Mouse (Mus musculus) limb, embryonic 11.5 days (tissue): ENCODE results near the gene Dlx3. TPM values are rescaled to one million over a fixed set of nuclear protein-coding genes. Genes with fewer than 3 reads are reported as not detected.

ENCODE experiments used
- ATAC-seq: fragments of 200-750 bp; cut with Nextera tagmentation; 2 replicates; pipeline ENCODE4 v1.8.0; 2017; ENCODE audit warnings: low read depth; ENCODE audit not compliant: insufficient number of reproducible peaks, low FRiP score, low TSS enrichment
- DNase-seq: peaks from one replicate; pipeline ENCODE4 v3.0.0-alpha.2; 2015; ENCODE audit warnings: low spot score
- H3K27ac ChIP-seq: fragments of 300-500 bp; sonication (generic); replicated peaks from 2 replicates; pipeline ENCODE4 v1.5.1; 2014; ENCODE audit warnings: low read depth, mild to moderate bottlenecking, low read length
- H3K27me3 ChIP-seq: fragments of 300-500 bp; sonication (generic); 2 replicates; pipeline ENCODE4 v1.6.1; 2014; ENCODE audit warnings: mild to moderate bottlenecking, low read length, mixed read lengths; ENCODE audit not compliant: control insufficient read depth, insufficient read depth
- H3K36me3 ChIP-seq: fragments of 300-500 bp; sonication (generic); 2 replicates; pipeline ENCODE4 v1.6.1; 2014; ENCODE audit warnings: mild to moderate bottlenecking, low read length, moderate library complexity, mixed read lengths; ENCODE audit not compliant: control insufficient read depth, insufficient read depth
- H3K4me1 ChIP-seq: fragments of 300-500 bp; sonication (generic); 2 replicates; pipeline ENCODE4 v1.6.1; 2014; ENCODE audit warnings: low read length, mixed read lengths; ENCODE audit not compliant: control insufficient read depth, insufficient read depth
- H3K4me2 ChIP-seq: fragments of 300-500 bp; sonication (generic); 2 replicates; pipeline ENCODE4 v1.6.1; 2014; ENCODE audit warnings: low read depth, mild to moderate bottlenecking, moderate library complexity; ENCODE audit not compliant: severe bottlenecking
- H3K4me3 ChIP-seq: fragments of 300-500 bp; sonication (generic); 2 replicates; pipeline ENCODE4 v1.5.1; 2014; ENCODE audit warnings: low read depth, low read length
- H3K9ac ChIP-seq: fragments of 300-500 bp; sonication (generic); 2 replicates; pipeline ENCODE4 v1.6.1; 2014; ENCODE audit warnings: mild to moderate bottlenecking, low read length
- H3K9me3 ChIP-seq: fragments of 300-500 bp; sonication (generic); 2 replicates; pipeline ENCODE4 v1.6.1; 2016; ENCODE audit warnings: low read length; ENCODE audit not compliant: control insufficient read depth
- WGBS: fragments of 180-500 bp; shearing (Covaris S2); extraction: QIAGEN DNeasy Blood & Tissue Kit; methylation state at CpG from one replicate; pipeline ENCODE4 v1.1.7; 2014; 5-methylcytosine and 5-hydroxymethylcytosine counted together
- polyA plus RNA-seq: library from polyadenylated mRNA; unstranded; fragments of >200 nt; fragmentation: Nextera tagmentation; extraction: Ambion mirVana; gene quantifications from 2 replicates; pipeline ENCODE4 v1.2.1, GENCODE M21; 2014

Gene Dlx3
- polyA plus RNA-seq, 1 experiment from 2014 or later: 5.4 TPM

- no peaks in the 10 kb centered on the region for H3K36me3 ChIP-seq
- DNase-seq: no peak
- 54% methylated on average over 7 of the region's 7 CpGs for WGBS
- no peak overlapping the region for H3K4me2 ChIP-seq
- H3K4me3 ChIP-seq: no peak overlapping the region
- H3K27ac ChIP-seq: no peak overlapping the region
- H3K9ac ChIP-seq: no peak overlapping the region
- H3K9me3 ChIP-seq: no peaks in the 10 kb centered on the region
- no peaks in the 10 kb centered on the region for H3K4me1 ChIP-seq
- H3K27me3 ChIP-seq: no peaks in the 10 kb centered on the region
- no peak for ATAC-seq
These were observed 40.8 kb downstream of the Dlx3 start for GRCm38 (mm10) chr11:95160693-95161092.

- Histone ChIP-seq H3K36me3 (no peaks in the 10 kb centered on the region), H3K27me3 (no peaks in the 10 kb centered on the region), H3K4me2 (no peak overlapping the region), H3K4me3 (no peak overlapping the region), H3K9me3 (no peaks in the 10 kb centered on the region), H3K4me1 (no peaks in the 10 kb centered on the region), H3K9ac (no peak overlapping the region), H3K27ac (no peak overlapping the region)
- WGBS: 79% methylated on average over 4 of the region's 4 CpGs
- DNase-seq (no peak), ATAC-seq (no peak)
These were observed 41.8 kb downstream of the Dlx3 start for GRCm38 (mm10) chr11:95161708-95162107.

- WGBS: 77% methylated on average over 5 of the region's 5 CpGs
These were observed 45.9 kb downstream of the Dlx3 start for GRCm38 (mm10) chr11:95165857-95166256.

More at GRCm38 (mm10) chr11:95165857-95166256, 45.9 kb downstream of the Dlx3 start:
- H3K27me3 ChIP-seq: no peaks in the 10 kb centered on the region
- ATAC-seq: no peak
- no peaks in the 10 kb centered on the region for H3K4me1 ChIP-seq
- H3K36me3 ChIP-seq: no peaks in the 10 kb centered on the region
- DNase-seq: no peak
- H3K9ac ChIP-seq: no peak overlapping the region
- no peak overlapping the region for H3K27ac ChIP-seq
- no peak overlapping the region for H3K4me2 ChIP-seq
- H3K9me3 ChIP-seq: no peaks in the 10 kb centered on the region
- H3K4me3 ChIP-seq: no peak overlapping the region

Other genes starting within 250 kb of the Dlx3 start
- 89.0 and 102 TPM in 2 replicates for gene Col1a1, start 183.9 kb upstream of the Dlx3 start, polyA plus RNA-seq
- gene Hils1, start 152.5 kb upstream of the Dlx3 start, polyA plus RNA-seq: not detected in 2 replicates
- gene Sgca, start 143.8 kb upstream of the Dlx3 start, polyA plus RNA-seq: 0.60 and 0.70 TPM in 2 replicates
- gene Ppp1r9b, start 129.1 kb upstream of the Dlx3 start, polyA plus RNA-seq: 14.4 and 14.8 TPM in 2 replicates
- gene Samd14, start 110.2 kb upstream of the Dlx3 start, polyA plus RNA-seq: 34.1 and 35.6 TPM in 2 replicates
- 19.3 and 20.1 TPM in 2 replicates for gene Pdk2, start 78.8 kb upstream of the Dlx3 start, polyA plus RNA-seq
- gene Itga3, start 43.3 kb upstream of the Dlx3 start, polyA plus RNA-seq: 5.7 and 6.8 TPM in 2 replicates
- gene Dlx4, start 26.1 kb downstream of the Dlx3 start, polyA plus RNA-seq: 0.40 and 0.80 TPM in 2 replicates
- gene Tac4, start 141.4 kb downstream of the Dlx3 start, polyA plus RNA-seq: 0.20 TPM in 1 of 2 replicates, not detected in the other
- gene Kat7, start 190.1 kb downstream of the Dlx3 start, polyA plus RNA-seq: 80.4 and 84.7 TPM in 2 replicates
- 16.8 and 17.0 TPM in 2 replicates for gene Fam117a, start 216.9 kb downstream of the Dlx3 start, polyA plus RNA-seq